Mouse (Mus musculus): Measurements from ENCODE around the gene Shq1. TPM values are rescaled to one million over a fixed set of nuclear protein-coding genes. Genes with fewer than 3 reads are reported as not detected.

The Shq1 gene
- 17.9 and 19.1 TPM in 2 replicates for polyA plus RNA-seq (2015; fragmentation: Nextera tagmentation; extraction: Ambion mirVana)

GRCm38 (mm10) chr6:100670880-100671344 is at the start of gene Shq1:
Gene Shq1, minus strand, starts transcription at chr6:100671157.
- peaks cover 11% of the 10 kb centered on the region for H3K4me1 ChIP-seq
- peak within 1 kb of the TSS; percentile 92 for H3K4me2 ChIP-seq
- H3K4me3 ChIP-seq = peak within 1 kb of the TSS; percentile 70
- H3K27me3 ChIP-seq = no peaks in the 10 kb centered on the region; the same call in 1 of the 2 replicates
- no peaks in the 10 kb centered on the region for H3K9me3 ChIP-seq
- peak within 1 kb of the TSS; percentile 56 for H3K9ac ChIP-seq
- H3K36me3 ChIP-seq = no peaks in the 10 kb centered on the region
- H3K27ac ChIP-seq = 0 out of 2 replicates have a peak within 1 kb of the TSS, but pooled peaks have one; percentile 2
- ATAC-seq (ENCODE audit: borderline replicate concordance, extremely low read depth, low FRiP score, low TSS enrichment) = peak; percentile 93
- WGBS = under 1% methylated on average over 49 of the region's 49 CpGs

DNA sequence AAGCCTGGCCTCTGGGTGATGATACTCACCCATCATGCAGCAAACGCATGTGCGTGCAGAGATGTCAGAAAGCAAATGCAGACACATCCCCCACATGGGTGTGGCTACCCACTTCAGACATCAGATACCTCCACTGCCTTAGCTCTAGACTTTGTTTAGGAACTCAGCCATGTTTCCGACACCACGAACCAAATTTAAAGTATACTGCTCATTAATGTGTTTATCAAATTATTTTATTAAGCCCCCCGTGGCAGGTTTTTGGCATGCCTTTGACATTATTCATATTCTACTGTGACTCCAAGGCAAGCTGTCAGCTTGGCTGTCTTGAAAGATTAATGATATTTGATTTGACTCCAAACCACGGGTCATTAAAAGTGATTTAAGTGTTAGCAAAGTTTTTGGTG is 49.1 kb upstream of the Shq1 start:
- H3K36me3 ChIP-seq = no peaks in the 10 kb centered on the region
- no peak overlapping the region for H3K4me2 ChIP-seq
- H3K27me3 ChIP-seq = no peaks in the 10 kb centered on the region; the same call in 1 of the 2 replicates
- no peak for ATAC-seq (ENCODE audit: borderline replicate concordance, extremely low read depth, low FRiP score, low TSS enrichment)
- no peak overlapping the region for H3K9ac ChIP-seq
- 39% methylated on average over 6 of the region's 6 CpGs for WGBS
- H3K4me1 ChIP-seq = peaks cover 13% of the 10 kb centered on the region
- H3K27ac ChIP-seq = no peak overlapping the region
- H3K4me3 ChIP-seq = no peak overlapping the region
- no peaks in the 10 kb centered on the region for H3K9me3 ChIP-seq

- Histone ChIP-seq H3K9me3 (no peaks in the 10 kb centered on the region), H3K27me3 (no peaks in the 10 kb centered on the region; the same call in 1 of the 2 replicates), H3K4me2 (no peak overlapping the region), H3K9ac (no peak overlapping the region), H3K4me1 (peaks cover 13% of the 10 kb centered on the region), H3K4me3 (no peak overlapping the region), H3K27ac (0 out of 2 replicates have a peak overlapping the region, but pooled peaks have one; percentile 8), H3K36me3 (no peaks in the 10 kb centered on the region)
- no peak for ATAC-seq (ENCODE audit: borderline replicate concordance, extremely low read depth, low FRiP score, low TSS enrichment)
- 61% methylated on average over 8 of the region's 8 CpGs for WGBS
Observed at GRCm38 (mm10) chr6:100716817-100717216, 45.9 kb upstream of the Shq1 start.

GRCm38 (mm10) chr6:100716152-100716551 is 45.2 kb upstream of the Shq1 start:
- no peak overlapping the region for H3K4me2 ChIP-seq
- H3K27ac ChIP-seq = 0 out of 2 replicates have a peak overlapping the region, but pooled peaks have one; percentile 8
- H3K36me3 ChIP-seq = no peaks in the 10 kb centered on the region
- peak; percentile 36; the same call in 1 of the 2 replicates for ATAC-seq (ENCODE audit: borderline replicate concordance, extremely low read depth, low FRiP score, low TSS enrichment)
- no peaks in the 10 kb centered on the region; the same call in 1 of the 2 replicates for H3K27me3 ChIP-seq
- no peak overlapping the region for H3K4me3 ChIP-seq
- no peaks in the 10 kb centered on the region for H3K9me3 ChIP-seq
- no peak overlapping the region for H3K9ac ChIP-seq
- peaks cover 8% of the 10 kb centered on the region for H3K4me1 ChIP-seq
- WGBS = 41% methylated on average over 7 of the region's 7 CpGs

DNA sequence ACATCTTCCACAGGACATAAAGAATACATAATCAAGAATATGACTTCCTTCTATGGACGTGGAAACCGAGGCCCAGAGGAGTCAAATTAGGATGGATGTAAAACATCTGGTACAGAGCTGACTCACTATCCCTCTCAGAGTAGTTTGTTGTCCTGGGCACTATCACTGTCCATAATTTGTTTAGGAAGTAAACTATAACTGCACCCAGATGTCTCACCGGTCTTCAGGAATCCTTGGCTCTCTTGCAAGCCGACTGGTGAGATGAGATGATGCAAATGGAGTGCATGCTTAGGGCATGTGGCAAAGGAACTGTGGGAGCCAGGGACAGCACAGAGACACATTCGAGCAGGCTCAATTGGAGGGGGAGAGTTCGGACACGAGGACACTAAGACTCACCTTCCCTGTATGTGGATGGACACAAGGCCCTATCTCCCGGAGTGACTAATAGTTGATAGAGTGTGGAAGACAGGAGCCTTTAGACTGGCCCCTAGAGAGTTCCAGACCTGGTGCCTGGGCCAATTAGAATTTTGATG is 44.4 kb upstream of the Shq1 start:
- WGBS = 55% methylated on average over 8 of the region's 8 CpGs

DNA sequence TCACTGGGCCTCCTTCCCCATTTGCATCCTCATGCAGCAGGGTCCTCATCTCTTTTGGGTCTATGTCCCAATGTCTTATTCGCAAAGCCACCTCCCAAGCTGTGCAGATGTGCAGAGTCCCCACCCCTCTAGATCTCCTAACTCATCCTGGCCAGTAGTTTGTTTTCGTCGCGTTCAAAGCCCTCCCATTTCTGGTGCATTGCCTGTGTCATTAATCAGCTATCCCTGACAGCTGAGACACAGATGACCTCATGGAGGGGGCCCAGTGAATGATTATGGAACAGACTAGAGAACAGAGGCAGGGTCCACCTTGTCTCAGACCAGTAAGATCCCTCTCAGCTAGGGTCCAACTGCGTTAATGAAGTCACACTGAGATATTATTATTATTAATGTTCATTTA is 39.9 kb upstream of the Shq1 start:
- Histone ChIP-seq H3K36me3 (no peaks in the 10 kb centered on the region), H3K27me3 (peaks cover 9% of the 10 kb centered on the region), H3K9ac (no peak overlapping the region), H3K4me3 (no peak overlapping the region), H3K9me3 (no peaks in the 10 kb centered on the region), H3K4me1 (peaks cover 12% of the 10 kb centered on the region; the same call in 1 of the 2 replicates), H3K27ac (no peak overlapping the region), H3K4me2 (no peak overlapping the region)
- WGBS = 58% methylated on average over 5 of the region's 5 CpGs
- no peak for ATAC-seq (ENCODE audit: borderline replicate concordance, extremely low read depth, low FRiP score, low TSS enrichment)

More for the DNA sequence above, 44.4 kb upstream of the Shq1 start:
- Histone ChIP-seq H3K27me3 (no peaks in the 10 kb centered on the region; the same call in 1 of the 2 replicates), H3K4me2 (no peak overlapping the region), H3K36me3 (no peaks in the 10 kb centered on the region), H3K9ac (no peak overlapping the region), H3K27ac (peak overlapping the region; percentile 55), H3K4me3 (no peak overlapping the region), H3K4me1 (peaks cover 6% of the 10 kb centered on the region; the same call in 1 of the 2 replicates), H3K9me3 (no peaks in the 10 kb centered on the region)
- ATAC-seq (ENCODE audit: borderline replicate concordance, extremely low read depth, low FRiP score, low TSS enrichment) = no peak

GRCm38 (mm10) chr6:100710170-100710569 is 39.2 kb upstream of the Shq1 start:
- WGBS = 26% methylated on average over 4 of the region's 4 CpGs
- no peak overlapping the region for H3K4me3 ChIP-seq
- H3K9ac ChIP-seq = no peak overlapping the region
- H3K4me2 ChIP-seq = no peak overlapping the region
- no peaks in the 10 kb centered on the region for H3K9me3 ChIP-seq
- H3K4me1 ChIP-seq = peaks cover 14% of the 10 kb centered on the region
- no peak overlapping the region for H3K27ac ChIP-seq
- no peak for ATAC-seq (ENCODE audit: borderline replicate concordance, extremely low read depth, low FRiP score, low TSS enrichment)
- H3K36me3 ChIP-seq = no peaks in the 10 kb centered on the region
- peaks cover 11% of the 10 kb centered on the region for H3K27me3 ChIP-seq

GRCm38 (mm10) chr6:100709483-100709882 is 38.5 kb upstream of the Shq1 start:
- no peak overlapping the region for H3K4me2 ChIP-seq
- H3K9me3 ChIP-seq = no peaks in the 10 kb centered on the region
- 25% methylated on average over 7 of the region's 7 CpGs for WGBS
- no peak overlapping the region for H3K4me3 ChIP-seq
- peak; percentile 50; the same call in 1 of the 2 replicates for ATAC-seq (ENCODE audit: borderline replicate concordance, extremely low read depth, low FRiP score, low TSS enrichment)
- H3K27ac ChIP-seq = no peak overlapping the region
- H3K27me3 ChIP-seq = peaks cover 17% of the 10 kb centered on the region
- peaks cover 17% of the 10 kb centered on the region for H3K4me1 ChIP-seq
- no peaks in the 10 kb centered on the region for H3K36me3 ChIP-seq
- no peak overlapping the region for H3K9ac ChIP-seq

DNA sequence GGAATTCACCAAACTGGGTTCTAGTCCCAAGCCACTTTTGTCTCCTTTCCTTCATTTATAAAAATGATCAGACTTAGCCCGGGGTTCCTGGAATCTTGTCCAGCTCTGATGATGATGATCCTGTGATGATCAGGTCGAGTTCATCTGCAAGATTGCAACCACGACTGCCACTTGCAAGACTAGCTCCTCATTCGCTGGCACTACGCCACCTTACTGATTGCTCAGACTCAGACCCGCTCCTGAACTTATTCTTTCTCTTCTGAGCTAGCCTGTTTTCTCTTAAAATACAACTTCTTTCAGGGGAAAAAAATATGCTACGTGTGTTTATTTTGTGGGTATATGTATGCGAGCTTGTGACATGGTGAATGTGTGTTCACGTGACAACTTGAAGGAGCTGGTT is 38.0 kb upstream of the Shq1 start:
- Histone ChIP-seq H3K27me3 (peaks cover 22% of the 10 kb centered on the region), H3K9me3 (no peaks in the 10 kb centered on the region), H3K4me1 (peaks cover 22% of the 10 kb centered on the region), H3K4me3 (no peak overlapping the region), H3K36me3 (no peaks in the 10 kb centered on the region), H3K4me2 (no peak overlapping the region), H3K9ac (no peak overlapping the region), H3K27ac (no peak overlapping the region)
- ATAC-seq (ENCODE audit: borderline replicate concordance, extremely low read depth, low FRiP score, low TSS enrichment) = no peak
- WGBS = 67% methylated on average over 9 of the region's 9 CpGs

DNA sequence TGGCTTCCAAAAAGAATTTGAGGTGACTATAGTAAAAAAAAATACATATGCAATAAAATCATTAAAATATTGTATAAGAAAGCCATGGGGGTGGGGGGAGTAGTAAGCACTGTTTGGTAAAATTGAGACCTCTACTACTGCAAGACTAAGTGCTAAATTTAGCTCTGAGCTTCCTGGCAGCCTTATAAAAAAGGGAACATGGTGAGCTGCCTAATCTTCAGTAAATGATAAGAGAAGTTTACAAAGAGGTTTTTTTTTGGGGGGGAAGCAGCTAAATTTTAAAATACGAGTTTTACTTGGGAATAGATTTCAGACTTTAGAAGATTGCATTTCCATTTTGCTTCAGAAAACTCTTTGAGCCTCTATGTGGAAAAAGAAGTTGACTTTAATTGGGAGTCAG is 37.3 kb upstream of the Shq1 start:
- Histone ChIP-seq H3K4me2 (no peak overlapping the region), H3K27me3 (peaks cover 29% of the 10 kb centered on the region), H3K36me3 (no peaks in the 10 kb centered on the region), H3K9ac (no peak overlapping the region), H3K27ac (no peak overlapping the region), H3K9me3 (no peaks in the 10 kb centered on the region), H3K4me1 (peaks cover 22% of the 10 kb centered on the region), H3K4me3 (no peak overlapping the region)
- ATAC-seq (ENCODE audit: borderline replicate concordance, extremely low read depth, low FRiP score, low TSS enrichment) = no peak
- 50% methylated on average over 1 of the region's 1 CpGs for WGBS

DNA sequence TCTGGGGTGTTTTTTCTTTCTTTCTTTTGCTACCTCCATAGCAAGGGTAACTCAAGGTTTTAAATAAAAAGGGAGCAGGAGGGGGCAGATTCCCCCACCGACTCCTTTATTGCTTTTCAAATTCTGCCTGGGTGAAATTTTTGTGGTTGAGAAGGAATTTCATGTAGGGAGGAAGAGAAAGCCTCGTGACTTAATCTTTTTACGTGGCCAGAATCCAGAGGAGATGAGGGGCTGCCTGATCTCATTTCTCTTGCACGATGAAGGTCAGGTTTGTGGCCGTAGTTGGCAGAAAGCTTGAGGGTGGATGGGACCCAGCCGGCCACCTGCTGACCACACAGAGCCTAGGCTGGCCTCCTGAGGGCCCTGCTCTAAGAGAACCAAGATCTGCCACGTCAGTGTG is 36.6 kb upstream of the Shq1 start:
- no peak overlapping the region for H3K4me2 ChIP-seq
- H3K27me3 ChIP-seq = peaks cover 31% of the 10 kb centered on the region
- H3K27ac ChIP-seq = no peak overlapping the region
- no peak overlapping the region for H3K9ac ChIP-seq
- no peaks in the 10 kb centered on the region for H3K9me3 ChIP-seq
- WGBS = 43% methylated on average over 7 of the region's 7 CpGs
- ATAC-seq (ENCODE audit: borderline replicate concordance, extremely low read depth, low FRiP score, low TSS enrichment) = no peak
- no peaks in the 10 kb centered on the region for H3K36me3 ChIP-seq
- H3K4me1 ChIP-seq = peaks cover 22% of the 10 kb centered on the region
- no peak overlapping the region for H3K4me3 ChIP-seq

- no peak overlapping the region for H3K9ac ChIP-seq
- H3K9me3 ChIP-seq = no peaks in the 10 kb centered on the region
- H3K4me3 ChIP-seq = no peak overlapping the region
- no peaks in the 10 kb centered on the region for H3K36me3 ChIP-seq
- peaks cover 22% of the 10 kb centered on the region for H3K4me1 ChIP-seq
- no peak for ATAC-seq (ENCODE audit: borderline replicate concordance, extremely low read depth, low FRiP score, low TSS enrichment)
- H3K27me3 ChIP-seq = peaks cover 31% of the 10 kb centered on the region
- H3K4me2 ChIP-seq = no peak overlapping the region
- WGBS = 63% methylated on average over 6 of the region's 6 CpGs
- no peak overlapping the region for H3K27ac ChIP-seq
Observed at GRCm38 (mm10) chr6:100706861-100707260, 35.9 kb upstream of the Shq1 start.
